Comparison of ENCODE assay signal across 11 mouse cellular contexts in the genomic region with DNA sequence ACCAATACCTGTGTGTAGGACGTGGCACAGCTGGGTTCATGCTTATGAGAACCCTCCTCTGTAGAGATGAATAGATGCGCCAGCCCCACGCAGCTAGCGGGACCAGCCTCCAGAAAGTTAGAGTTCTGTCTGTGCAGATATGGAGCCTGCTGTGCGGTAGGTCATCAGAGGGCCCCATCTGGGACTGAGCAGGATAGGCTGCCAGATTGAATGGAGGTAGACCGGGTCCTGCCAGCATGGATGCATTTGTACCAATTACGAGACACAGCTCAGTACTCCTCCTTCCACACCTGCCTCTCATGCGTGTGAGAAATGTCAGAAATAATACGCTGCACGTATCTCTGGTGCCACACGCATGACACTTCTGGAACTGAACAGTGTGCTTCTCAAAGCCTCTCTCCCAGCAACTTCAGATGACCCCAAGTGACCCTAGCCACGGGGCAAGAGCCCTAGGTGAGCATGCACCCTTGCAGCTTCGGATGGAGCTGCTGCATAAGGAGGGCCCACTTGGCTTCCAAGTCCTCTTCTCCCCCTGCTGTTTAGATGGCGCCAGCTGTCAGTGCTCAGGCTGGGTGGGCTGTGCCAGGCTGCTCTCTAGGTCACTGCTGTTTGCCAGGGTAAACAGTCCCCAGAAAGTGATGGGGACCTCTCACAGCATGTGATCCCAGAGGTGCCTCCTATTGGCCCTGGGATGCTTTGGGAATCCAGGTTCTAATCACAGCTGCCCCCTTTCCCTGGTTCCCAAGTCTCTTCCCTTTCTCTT. TPM values are rescaled to one million over a fixed set of nuclear protein-coding genes. Genes with fewer than 3 reads are reported as not detected.
DNase-seq lines count a peak whose midpoint lies in the region; ATAC-seq and TF ChIP-seq lines count a peak whose summit lies in the region.
"Had no signal": no experiment of that assay in that cellular context is flagged by ENCODE, and none has a peak within 500 bp of the region (broad histone marks: within the 10 kb centered on the region; RNA-seq: fewer than 3 reads in every experiment).

No protein-coding gene starts in this region.

- no peak overlapping the region for H3K4me3 ChIP-seq in embryonic facial prominence, embryonic 15.5 days (replicated peaks)
- no peak overlapping the region for H3K4me3 ChIP-seq in hindbrain, embryonic 14.5 days (replicated peaks; ENCODE audit: low read length)
- no peak overlapping the region for H3K4me3 ChIP-seq in midbrain, embryonic 15.5 days
- no peak overlapping the region for H3K4me3 ChIP-seq in liver, postnatal 0 days (ENCODE audit: low read depth, low read length)
- H3K4me3 ChIP-seq: heart, embryonic 15.5 days; liver, embryonic 15.5 days had no signal

- peaks cover 23% of the 10 kb centered on the region; the same call in 1 of the 2 replicates for H3K36me3 ChIP-seq in embryonic facial prominence, embryonic 15.5 days
- H3K36me3 ChIP-seq in hindbrain, embryonic 14.5 days (replicated peaks; ENCODE audit: control insufficient read depth, insufficient read depth) = no peaks in the 10 kb centered on the region
- no peaks in the 10 kb centered on the region for H3K36me3 ChIP-seq in midbrain, embryonic 15.5 days (replicated peaks)
- H3K36me3 ChIP-seq in liver, postnatal 0 days (replicated peaks; ENCODE audit: insufficient read depth, low read length) = no peaks in the 10 kb centered on the region
- H3K36me3 ChIP-seq: heart, embryonic 15.5 days; liver, embryonic 15.5 days had no signal

- peak; percentile 46 to 69 for DNase-seq in kidney, postnatal 4 days
- no peak for DNase-seq in kidney, adult 8-10 months
- no peak for DNase-seq in hindbrain, embryonic 14.5 days (ENCODE audit: low spot score)
- DNase-seq in adrenal gland, postnatal 14 days = no peak
- no peak for DNase-seq in liver, postnatal 0 days
- DNase-seq in right cerebral cortex, postnatal 10 days (ENCODE audit: low spot score in 2 of 2) = no peak
- DNase-seq: cerebellum, adult 18-20 months had no signal

- 73% methylated on average over 14 of the region's 14 CpGs for WGBS in embryonic facial prominence, embryonic 15.5 days
- WGBS in hindbrain, embryonic 14.5 days = 45% methylated on average over 14 of the region's 14 CpGs
- WGBS in midbrain, embryonic 15.5 days = 60% methylated on average over 14 of the region's 14 CpGs
- WGBS in liver, postnatal 0 days (ENCODE audit: insufficient replicate concordance) = 72% methylated on average over 14 of the region's 14 CpGs

- TF ChIP-seq CTCF in liver, postnatal 0 days (IDR thresholded peaks at IDR 0.05; ENCODE audit: low read depth) = no peak

- peaks cover 58% of the 10 kb centered on the region for H3K4me1 ChIP-seq in embryonic facial prominence, embryonic 15.5 days
- peaks cover 26% of the 10 kb centered on the region; the same call in 1 of the 2 replicates for H3K4me1 ChIP-seq in hindbrain, embryonic 14.5 days (replicated peaks; ENCODE audit: control insufficient read depth, insufficient read depth, low read length)
- peaks cover 39% of the 10 kb centered on the region for H3K4me1 ChIP-seq in midbrain, embryonic 15.5 days
- H3K4me1 ChIP-seq in liver, postnatal 0 days (ENCODE audit: insufficient read depth) = no peaks in the 10 kb centered on the region
- H3K4me1 ChIP-seq: liver, embryonic 15.5 days had no signal

- no peak for ATAC-seq in embryonic facial prominence, embryonic 15.5 days (ENCODE audit: insufficient number of reproducible peaks, low FRiP score, low TSS enrichment, low read depth)
- peak; percentile 50; the same call in 1 of the 2 replicates for ATAC-seq in hindbrain, embryonic 14.5 days (ENCODE audit: low FRiP score)
- 0 out of 2 replicates have a peak, but pooled peaks have one; percentile 38 for ATAC-seq in midbrain, embryonic 15.5 days (replicated peaks)
- ATAC-seq in liver, postnatal 0 days = no peak

- H3K9ac ChIP-seq in embryonic facial prominence, embryonic 15.5 days = no peak overlapping the region
- H3K9ac ChIP-seq in hindbrain, embryonic 14.5 days = no peak overlapping the region
- H3K9ac ChIP-seq in midbrain, embryonic 15.5 days = no peak overlapping the region
- no peak overlapping the region for H3K9ac ChIP-seq in liver, postnatal 0 days (replicated peaks)
- H3K9ac ChIP-seq: heart, embryonic 15.5 days; liver, embryonic 15.5 days had no signal

- H3K4me2 ChIP-seq in embryonic facial prominence, embryonic 15.5 days (replicated peaks) = no peak overlapping the region
- no peak overlapping the region for H3K4me2 ChIP-seq in hindbrain, embryonic 14.5 days (replicated peaks)
- no peak overlapping the region for H3K4me2 ChIP-seq in midbrain, embryonic 15.5 days
- no peak overlapping the region for H3K4me2 ChIP-seq in liver, postnatal 0 days (ENCODE audit: low read depth, low read length)
- H3K4me2 ChIP-seq: heart, embryonic 15.5 days; liver, embryonic 15.5 days had no signal

- peak overlapping the region; percentile 65 for H3K27ac ChIP-seq in embryonic facial prominence, embryonic 15.5 days (replicated peaks)
- H3K27ac ChIP-seq in hindbrain, embryonic 14.5 days = no peak overlapping the region
- peak overlapping the region; percentile 32 for H3K27ac ChIP-seq in midbrain, embryonic 15.5 days
- no peak overlapping the region for H3K27ac ChIP-seq in liver, postnatal 0 days (ENCODE audit: low read depth)
- H3K27ac ChIP-seq: liver, embryonic 15.5 days had no signal

- TF ChIP-seq EP300 in liver, postnatal 0 days (IDR thresholded peaks at IDR 0.05; ENCODE audit: low read depth) = no peak

- no peaks in the 10 kb centered on the region for H3K9me3 ChIP-seq in embryonic facial prominence, embryonic 15.5 days (replicated peaks)
- no peaks in the 10 kb centered on the region for H3K9me3 ChIP-seq in hindbrain, embryonic 14.5 days (ENCODE audit: control insufficient read depth, low read length)
- H3K9me3 ChIP-seq in midbrain, embryonic 15.5 days = no peaks in the 10 kb centered on the region
- H3K9me3 ChIP-seq in liver, postnatal 0 days (ENCODE audit: low read length) = no peaks in the 10 kb centered on the region
- H3K9me3 ChIP-seq: heart, embryonic 15.5 days; liver, embryonic 15.5 days had no signal

- no peaks in the 10 kb centered on the region for H3K27me3 ChIP-seq in embryonic facial prominence, embryonic 15.5 days
- H3K27me3 ChIP-seq in hindbrain, embryonic 14.5 days (ENCODE audit: control insufficient read depth, insufficient read depth, low read length) = no peaks in the 10 kb centered on the region
- no peaks in the 10 kb centered on the region for H3K27me3 ChIP-seq in midbrain, embryonic 15.5 days (replicated peaks)
- no peaks in the 10 kb centered on the region for H3K27me3 ChIP-seq in liver, postnatal 0 days (ENCODE audit: insufficient read depth, low read length)
- H3K27me3 ChIP-seq: heart, embryonic 15.5 days; liver, embryonic 15.5 days had no signal

RNA-seq across cellular contexts. Expression of a gene that starts 57.3 kb away (rescaled TPM):
- 3.2 and 3.4 TPM in 2 replicates for polyA plus RNA-seq in embryonic facial prominence, embryonic 15.5 days (2015; fragmentation: Nextera tagmentation; extraction: Ambion mirVana)
- polyA plus RNA-seq in hindbrain, embryonic 14.5 days (2014; fragmentation: Nextera tagmentation; extraction: Ambion mirVana) = 1.4 and 1.7 TPM in 2 replicates
- 1.1 and 1.8 TPM in 2 replicates for polyA plus RNA-seq in midbrain, embryonic 15.5 days (2015; fragmentation: Nextera tagmentation; extraction: Ambion mirVana)
- total RNA-seq in adrenal gland, postnatal 14 days (2021) = 1.0 and 5.4 TPM in 2 replicates
- polyA plus RNA-seq in liver, postnatal 0 days (2015; fragmentation: Nextera tagmentation; extraction: Ambion mirVana) = 6.0 TPM in 2 replicates

RNA-seq across cellular contexts. Expression of a gene that starts 57.4 kb away (rescaled TPM):
- polyA plus RNA-seq in embryonic facial prominence, embryonic 15.5 days (2015; fragmentation: Nextera tagmentation; extraction: Ambion mirVana) = 92.6 and 92.9 TPM in 2 replicates
- polyA plus RNA-seq in hindbrain, embryonic 14.5 days (2014; fragmentation: Nextera tagmentation; extraction: Ambion mirVana) = 45.3 and 57.6 TPM in 2 replicates
- 62.9 and 69.1 TPM in 2 replicates for polyA plus RNA-seq in midbrain, embryonic 15.5 days (2015; fragmentation: Nextera tagmentation; extraction: Ambion mirVana)
- 40.7 and 46.1 TPM in 2 replicates for total RNA-seq in adrenal gland, postnatal 14 days (2021)
- polyA plus RNA-seq in liver, postnatal 0 days (2015; fragmentation: Nextera tagmentation; extraction: Ambion mirVana) = 2.5 and 2.9 TPM in 2 replicates

Comparison
In these comparisons a context has a peak if more than half of its experiments do, and no peak if none do; other contexts are left out.
1. DNase-seq: peak in kidney, postnatal 4 days (2 of 2); none in kidney, adult 8-10 months (0 of 2), hindbrain, embryonic 14.5 days (single experiment), adrenal gland, postnatal 14 days (single experiment), liver, postnatal 0 days (single experiment) and right cerebral cortex, postnatal 10 days (0 of 2).
2. ATAC-seq: peak in hindbrain, embryonic 14.5 days (single experiment) and midbrain, embryonic 15.5 days (single experiment); none in embryonic facial prominence, embryonic 15.5 days (single experiment) and liver, postnatal 0 days (single experiment).
3. H3K27ac ChIP-seq: peak in embryonic facial prominence, embryonic 15.5 days (single experiment) and midbrain, embryonic 15.5 days (single experiment); none in hindbrain, embryonic 14.5 days (single experiment) and liver, postnatal 0 days (single experiment).
4. RNA of a gene that starts 57.4 kb away (polyA plus RNA-seq): 92.6 to 92.9 TPM in embryonic facial prominence, embryonic 15.5 days, 62.9 to 69.1 TPM in midbrain, embryonic 15.5 days and 45.3 to 57.6 TPM in hindbrain, embryonic 14.5 days; 2.5 to 2.9 TPM in liver, postnatal 0 days; every median in the first group is over 10 times any median in the second.